Mouse (Mus musculus): ENCODE results near the gene Rpgrip1l. TPM values are rescaled to one million over a fixed set of nuclear protein-coding genes. Genes with fewer than 3 reads are reported as not detected.

The Rpgrip1l gene
- polyA plus RNA-seq, 1 experiment from 2014 or later = 7.9 TPM

- Histone ChIP-seq H3K9me3 (ENCODE audit: low read length) (no peaks in the 10 kb centered on the region), H3K36me3 (ENCODE audit: insufficient read depth, low read length) (peaks cover 5% of the 10 kb centered on the region), H3K9ac (replicated peaks; ENCODE audit: low read length) (no peak overlapping the region), H3K4me2 (replicated peaks; ENCODE audit: low read depth, low read length) (no peak overlapping the region), H3K4me1 (ENCODE audit: insufficient read depth, low read length) (no peaks in the 10 kb centered on the region), H3K27me3 (ENCODE audit: insufficient read depth, low read length) (no peaks in the 10 kb centered on the region), H3K27ac (ENCODE audit: low read length) (no peak overlapping the region), H3K4me3 (ENCODE audit: low read length) (no peak overlapping the region)
- WGBS = 90% methylated on average over 6 of the region's 6 CpGs
- ATAC-seq (ENCODE audit: low FRiP score, low TSS enrichment) = no peak
These were observed 62.1 kb downstream of the Rpgrip1l start for GRCm38 (mm10) chr8:91250966-91251365.

GRCm38 (mm10) chr8:91249758-91250466, 63.1 kb downstream of the Rpgrip1l start:
- Histone ChIP-seq H3K36me3 (ENCODE audit: insufficient read depth, low read length) (peaks cover 5% of the 10 kb centered on the region), H3K4me2 (replicated peaks; ENCODE audit: low read depth, low read length) (no peak overlapping the region), H3K27me3 (ENCODE audit: insufficient read depth, low read length) (no peaks in the 10 kb centered on the region), H3K4me1 (ENCODE audit: insufficient read depth, low read length) (no peaks in the 10 kb centered on the region), H3K27ac (ENCODE audit: low read length) (no peak overlapping the region), H3K4me3 (ENCODE audit: low read length) (no peak overlapping the region), H3K9ac (replicated peaks; ENCODE audit: low read length) (no peak overlapping the region), H3K9me3 (ENCODE audit: low read length) (no peaks in the 10 kb centered on the region)
- 93% methylated on average over 9 of the region's 9 CpGs for WGBS
- ATAC-seq (ENCODE audit: low FRiP score, low TSS enrichment) = no peak

- Histone ChIP-seq H3K27me3 (ENCODE audit: insufficient read depth, low read length) (no peaks in the 10 kb centered on the region), H3K9me3 (ENCODE audit: low read length) (no peaks in the 10 kb centered on the region), H3K4me1 (ENCODE audit: insufficient read depth, low read length) (no peaks in the 10 kb centered on the region), H3K4me3 (ENCODE audit: low read length) (no peak overlapping the region), H3K9ac (replicated peaks; ENCODE audit: low read length) (no peak overlapping the region), H3K27ac (ENCODE audit: low read length) (no peak overlapping the region), H3K4me2 (replicated peaks; ENCODE audit: low read depth, low read length) (no peak overlapping the region), H3K36me3 (ENCODE audit: insufficient read depth, low read length) (peaks cover 2% of the 10 kb centered on the region)
- ATAC-seq (ENCODE audit: low FRiP score, low TSS enrichment) = no peak
- 82% methylated on average over 4 of the region's 4 CpGs for WGBS
These were observed 67.1 kb downstream of the Rpgrip1l start for GRCm38 (mm10) chr8:91245821-91246454.

GRCm38 (mm10) chr8:91242721-91243120, 70.3 kb downstream of the Rpgrip1l start:
- no peak for ATAC-seq (ENCODE audit: low FRiP score, low TSS enrichment)
- Histone ChIP-seq H3K36me3 (ENCODE audit: insufficient read depth, low read length) (no peaks in the 10 kb centered on the region), H3K9me3 (ENCODE audit: low read length) (no peaks in the 10 kb centered on the region), H3K4me1 (ENCODE audit: insufficient read depth, low read length) (no peaks in the 10 kb centered on the region), H3K27me3 (ENCODE audit: insufficient read depth, low read length) (no peaks in the 10 kb centered on the region), H3K4me2 (replicated peaks; ENCODE audit: low read depth, low read length) (no peak overlapping the region), H3K9ac (replicated peaks; ENCODE audit: low read length) (no peak overlapping the region), H3K27ac (ENCODE audit: low read length) (no peak overlapping the region), H3K4me3 (ENCODE audit: low read length) (no peak overlapping the region)
- WGBS = 79% methylated on average over 1 of the region's 1 CpGs

- ATAC-seq (ENCODE audit: low FRiP score, low TSS enrichment) = no peak
- 68% methylated on average over 8 of the region's 8 CpGs for WGBS
These were observed 71.1 kb downstream of the Rpgrip1l start for GRCm38 (mm10) chr8:91241873-91242519.

GRCm38 (mm10) chr8:91241371-91241770, 71.7 kb downstream of the Rpgrip1l start:
- H3K27ac ChIP-seq (ENCODE audit: low read length) = no peak overlapping the region
- H3K9ac ChIP-seq (replicated peaks; ENCODE audit: low read length) = no peak overlapping the region
- 42% methylated on average over 5 of the region's 5 CpGs for WGBS
- no peak overlapping the region for H3K4me2 ChIP-seq (replicated peaks; ENCODE audit: low read depth, low read length)
- no peaks in the 10 kb centered on the region for H3K9me3 ChIP-seq (ENCODE audit: low read length)
- H3K36me3 ChIP-seq (ENCODE audit: insufficient read depth, low read length) = no peaks in the 10 kb centered on the region
- H3K4me1 ChIP-seq (ENCODE audit: insufficient read depth, low read length) = no peaks in the 10 kb centered on the region
- H3K4me3 ChIP-seq (ENCODE audit: low read length) = no peak overlapping the region
- no peaks in the 10 kb centered on the region for H3K27me3 ChIP-seq (ENCODE audit: insufficient read depth, low read length)
- ATAC-seq (ENCODE audit: low FRiP score, low TSS enrichment) = no peak

More at GRCm38 (mm10) chr8:91241873-91242519, 71.1 kb downstream of the Rpgrip1l start:
- no peaks in the 10 kb centered on the region for H3K27me3 ChIP-seq (ENCODE audit: insufficient read depth, low read length)
- H3K9ac ChIP-seq (replicated peaks; ENCODE audit: low read length) = no peak overlapping the region
- H3K4me2 ChIP-seq (replicated peaks; ENCODE audit: low read depth, low read length) = no peak overlapping the region
- H3K36me3 ChIP-seq (ENCODE audit: insufficient read depth, low read length) = no peaks in the 10 kb centered on the region
- no peaks in the 10 kb centered on the region for H3K9me3 ChIP-seq (ENCODE audit: low read length)
- H3K27ac ChIP-seq (ENCODE audit: low read length) = no peak overlapping the region
- H3K4me1 ChIP-seq (ENCODE audit: insufficient read depth, low read length) = no peaks in the 10 kb centered on the region
- H3K4me3 ChIP-seq (ENCODE audit: low read length) = no peak overlapping the region

GRCm38 (mm10) chr8:91237191-91237590, 75.9 kb downstream of the Rpgrip1l start:
- Histone ChIP-seq H3K4me1 (ENCODE audit: insufficient read depth, low read length) (no peaks in the 10 kb centered on the region), H3K27me3 (ENCODE audit: insufficient read depth, low read length) (no peaks in the 10 kb centered on the region), H3K4me3 (ENCODE audit: low read length) (no peak overlapping the region), H3K9ac (replicated peaks; ENCODE audit: low read length) (no peak overlapping the region), H3K27ac (ENCODE audit: low read length) (no peak overlapping the region), H3K9me3 (ENCODE audit: low read length) (no peaks in the 10 kb centered on the region), H3K4me2 (replicated peaks; ENCODE audit: low read depth, low read length) (no peak overlapping the region), H3K36me3 (ENCODE audit: insufficient read depth, low read length) (peaks cover 3% of the 10 kb centered on the region; the same call in 1 of the 2 replicates)
- 67% methylated on average over 2 of the region's 2 CpGs for WGBS
- ATAC-seq (ENCODE audit: low FRiP score, low TSS enrichment) = no peak

GRCm38 (mm10) chr8:91234097-91234496, 79.0 kb downstream of the Rpgrip1l start:
- ATAC-seq (ENCODE audit: low FRiP score, low TSS enrichment) = no peak
- 83% methylated on average over 2 of the region's 2 CpGs for WGBS
- no peak overlapping the region for H3K4me2 ChIP-seq (replicated peaks; ENCODE audit: low read depth, low read length)
- no peaks in the 10 kb centered on the region for H3K27me3 ChIP-seq (ENCODE audit: insufficient read depth, low read length)
- H3K4me3 ChIP-seq (ENCODE audit: low read length) = no peak overlapping the region
- H3K4me1 ChIP-seq (ENCODE audit: insufficient read depth, low read length) = no peaks in the 10 kb centered on the region
- no peak overlapping the region for H3K9ac ChIP-seq (replicated peaks; ENCODE audit: low read length)
- peaks cover 9% of the 10 kb centered on the region; the same call in 1 of the 2 replicates for H3K36me3 ChIP-seq (ENCODE audit: insufficient read depth, low read length)
- no peak overlapping the region for H3K27ac ChIP-seq (ENCODE audit: low read length)
- H3K9me3 ChIP-seq (ENCODE audit: low read length) = no peaks in the 10 kb centered on the region

GRCm38 (mm10) chr8:91227421-91227841, 85.6 kb downstream of the Rpgrip1l start:
- Histone ChIP-seq H3K4me1 (ENCODE audit: insufficient read depth, low read length) (no peaks in the 10 kb centered on the region), H3K4me3 (ENCODE audit: low read length) (no peak overlapping the region), H3K36me3 (ENCODE audit: insufficient read depth, low read length) (peaks cover 7% of the 10 kb centered on the region; the same call in 1 of the 2 replicates), H3K9ac (replicated peaks; ENCODE audit: low read length) (no peak overlapping the region), H3K4me2 (replicated peaks; ENCODE audit: low read depth, low read length) (no peak overlapping the region), H3K27ac (ENCODE audit: low read length) (no peak overlapping the region), H3K9me3 (ENCODE audit: low read length) (no peaks in the 10 kb centered on the region), H3K27me3 (ENCODE audit: insufficient read depth, low read length) (no peaks in the 10 kb centered on the region)
- WGBS = 83% methylated on average over 7 of the region's 7 CpGs
- no peak for ATAC-seq (ENCODE audit: low FRiP score, low TSS enrichment)

- H3K36me3 ChIP-seq (ENCODE audit: insufficient read depth, low read length) = no peaks in the 10 kb centered on the region
- WGBS = 90% methylated on average over 7 of the region's 7 CpGs
- no peak overlapping the region for H3K4me2 ChIP-seq (replicated peaks; ENCODE audit: low read depth, low read length)
- ATAC-seq (ENCODE audit: low FRiP score, low TSS enrichment) = no peak
- no peak overlapping the region for H3K9ac ChIP-seq (replicated peaks; ENCODE audit: low read length)
- no peaks in the 10 kb centered on the region for H3K4me1 ChIP-seq (ENCODE audit: insufficient read depth, low read length)
- H3K4me3 ChIP-seq (ENCODE audit: low read length) = no peak overlapping the region
- no peaks in the 10 kb centered on the region for H3K9me3 ChIP-seq (ENCODE audit: low read length)
- H3K27me3 ChIP-seq (ENCODE audit: insufficient read depth, low read length) = no peaks in the 10 kb centered on the region
- H3K27ac ChIP-seq (ENCODE audit: low read length) = no peak overlapping the region
These were observed 88.8 kb downstream of the Rpgrip1l start for GRCm38 (mm10) chr8:91224227-91224626.

Measured in kidney, embryonic 16.5 days (tissue).